Mouse (Mus musculus) heart, embryonic 12.5 days (tissue): ENCODE measurements around the gene Pik3r2. TPM values are rescaled to one million over a fixed set of nuclear protein-coding genes. Genes with fewer than 3 reads are reported as not detected.

Experiments used
- ATAC-seq: fragments of 200-750 bp; cut with Nextera tagmentation; 2 replicates; pipeline ENCODE4 v1.8.0; 2017; ENCODE audit warnings: moderate TSS enrichment, moderate library complexity; ENCODE audit not compliant: insufficient number of reproducible peaks, low FRiP score
- H3K27ac ChIP-seq: fragments of 300-500 bp; sonication (generic); 2 replicates; pipeline ENCODE4 v1.5.1; 2016; ENCODE audit warnings: mild to moderate bottlenecking, moderate library complexity; ENCODE audit not compliant: poor library complexity, severe bottlenecking
- H3K27me3 ChIP-seq: fragments of 300-500 bp; sonication (generic); replicated peaks from 2 replicates; pipeline ENCODE4 v1.6.1; 2016; ENCODE audit warnings: mild to moderate bottlenecking, moderate library complexity
- H3K36me3 ChIP-seq: fragments of 300-500 bp; sonication (generic); 2 replicates; pipeline ENCODE4 v1.6.1; 2016; ENCODE audit warnings: mild to moderate bottlenecking, moderate library complexity
- H3K4me1 ChIP-seq: fragments of 300-500 bp; sonication (generic); replicated peaks from 2 replicates; pipeline ENCODE4 v1.6.1; 2016; ENCODE audit warnings: mild to moderate bottlenecking
- H3K4me2 ChIP-seq: fragments of 300-500 bp; sonication (generic); 2 replicates; pipeline ENCODE4 v1.6.1; 2016; ENCODE audit warnings: mild to moderate bottlenecking, moderate library complexity
- H3K4me3 ChIP-seq: fragments of 300-500 bp; sonication (generic); 2 replicates; pipeline ENCODE4 v1.5.1; 2016; ENCODE audit warnings: mild to moderate bottlenecking
- H3K9ac ChIP-seq: fragments of 300-500 bp; sonication (generic); 2 replicates; pipeline ENCODE4 v1.6.1; 2016; ENCODE audit warnings: mild to moderate bottlenecking, moderate library complexity
- H3K9me3 ChIP-seq: fragments of 300-500 bp; sonication (generic); replicated peaks from 2 replicates; pipeline ENCODE4 v1.6.1; 2016; ENCODE audit warnings: mild to moderate bottlenecking, moderate library complexity
- WGBS: fragments of 180-500 bp; shearing (Covaris S2); methylation state at CpG from one replicate; pipeline ENCODE4 v1.1.7; 2016; 5-methylcytosine and 5-hydroxymethylcytosine counted together
- polyA plus RNA-seq: library from polyadenylated mRNA; unstranded; fragments of >200 nt; fragmentation: Nextera tagmentation; extraction: Ambion mirVana; gene quantifications from 2 replicates; pipeline ENCODE4 v1.2.1, GENCODE M21; 2016

The Pik3r2 gene
- polyA plus RNA-seq, 1 experiment from 2014 or later: 35.2 TPM

DNA sequence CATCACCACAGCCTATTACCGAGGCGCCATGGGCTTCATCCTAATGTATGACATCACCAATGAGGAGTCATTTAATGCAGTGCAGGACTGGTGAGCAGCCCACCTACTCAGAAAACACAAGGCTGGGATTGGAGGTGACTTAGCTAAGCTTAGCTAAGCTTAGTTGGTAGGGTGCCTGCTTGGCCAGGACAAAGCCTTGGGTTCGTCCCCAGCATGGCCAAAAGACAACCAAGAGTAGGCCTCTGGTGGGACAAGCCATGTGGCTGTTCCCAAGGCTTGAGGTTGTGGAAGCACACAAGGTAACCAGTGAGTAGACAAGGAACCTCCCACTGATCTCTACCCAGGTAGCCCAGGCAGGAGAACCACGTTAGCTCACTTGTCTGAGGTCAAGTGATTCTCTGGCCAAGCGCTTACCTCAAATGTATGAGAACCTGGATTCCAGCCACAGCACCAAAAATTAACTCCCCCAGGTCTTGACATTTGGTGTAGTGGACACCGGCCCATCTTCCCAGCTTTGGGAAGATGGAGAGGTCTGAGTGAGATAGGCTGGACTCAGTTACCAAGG lies 20.0 kb downstream of the Pik3r2 start:
- Histone ChIP-seq H3K36me3 (peaks cover 29% of the 10 kb centered on the region), H3K27ac (no peak overlapping the region), H3K27me3 (peaks cover 5% of the 10 kb centered on the region; the same call in 1 of the 2 replicates), H3K9ac (no peak overlapping the region), H3K4me2 (no peak overlapping the region), H3K9me3 (no peaks in the 10 kb centered on the region), H3K4me1 (peaks cover 47% of the 10 kb centered on the region), H3K4me3 (no peak overlapping the region)
- ATAC-seq: no peak
- WGBS: 93% methylated on average over 6 of the region's 6 CpGs

DNA sequence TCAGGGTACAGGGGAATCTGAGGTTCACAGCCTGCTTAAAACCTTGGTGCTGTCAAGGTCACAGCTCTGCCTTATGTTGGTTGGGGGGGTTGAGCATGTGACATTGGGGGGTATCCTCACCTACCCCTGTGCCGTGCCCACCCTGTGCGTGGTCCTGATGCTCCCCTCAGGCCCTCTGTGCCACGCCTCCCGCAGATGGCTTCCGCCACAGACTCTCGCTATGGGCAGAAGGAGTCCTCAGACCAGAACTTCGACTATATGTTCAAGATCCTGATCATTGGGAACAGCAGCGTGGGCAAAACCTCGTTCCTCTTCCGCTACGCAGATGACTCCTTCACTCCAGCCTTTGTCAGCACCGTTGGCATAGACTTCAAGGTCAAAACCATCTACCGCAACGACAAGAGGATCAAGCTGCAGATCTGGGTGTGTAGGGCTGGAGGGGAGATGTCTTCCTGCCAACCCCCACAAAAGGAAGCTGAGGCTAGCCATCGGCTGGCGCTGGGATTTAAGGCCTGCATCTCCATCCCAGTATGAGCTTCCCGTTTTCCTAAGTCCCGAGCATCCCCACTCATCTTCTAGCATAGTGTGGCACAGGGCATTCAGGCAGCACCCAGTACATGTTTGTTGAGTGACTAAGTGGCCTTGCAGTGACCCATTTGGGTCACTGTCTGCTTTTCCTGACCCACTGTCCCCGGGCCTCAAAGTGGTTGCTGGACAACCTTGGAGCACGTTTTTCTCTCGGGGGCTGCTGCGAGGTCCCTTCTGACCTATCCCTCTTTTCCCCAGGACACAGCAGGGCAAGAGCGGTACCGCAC lies 20.6 kb downstream of the Pik3r2 start:
- Histone ChIP-seq H3K4me2 (peak overlapping the region; percentile 99), H3K4me1 (peaks cover 47% of the 10 kb centered on the region), H3K4me3 (peak overlapping the region; percentile 73; the same call in 1 of the 2 replicates), H3K36me3 (peaks cover 29% of the 10 kb centered on the region), H3K27me3 (peaks cover 5% of the 10 kb centered on the region; the same call in 1 of the 2 replicates), H3K9me3 (no peaks in the 10 kb centered on the region), H3K27ac (no peak overlapping the region), H3K9ac (no peak overlapping the region)
- ATAC-seq: no peak
- 83% methylated on average over 24 of the region's 24 CpGs for WGBS

DNA sequence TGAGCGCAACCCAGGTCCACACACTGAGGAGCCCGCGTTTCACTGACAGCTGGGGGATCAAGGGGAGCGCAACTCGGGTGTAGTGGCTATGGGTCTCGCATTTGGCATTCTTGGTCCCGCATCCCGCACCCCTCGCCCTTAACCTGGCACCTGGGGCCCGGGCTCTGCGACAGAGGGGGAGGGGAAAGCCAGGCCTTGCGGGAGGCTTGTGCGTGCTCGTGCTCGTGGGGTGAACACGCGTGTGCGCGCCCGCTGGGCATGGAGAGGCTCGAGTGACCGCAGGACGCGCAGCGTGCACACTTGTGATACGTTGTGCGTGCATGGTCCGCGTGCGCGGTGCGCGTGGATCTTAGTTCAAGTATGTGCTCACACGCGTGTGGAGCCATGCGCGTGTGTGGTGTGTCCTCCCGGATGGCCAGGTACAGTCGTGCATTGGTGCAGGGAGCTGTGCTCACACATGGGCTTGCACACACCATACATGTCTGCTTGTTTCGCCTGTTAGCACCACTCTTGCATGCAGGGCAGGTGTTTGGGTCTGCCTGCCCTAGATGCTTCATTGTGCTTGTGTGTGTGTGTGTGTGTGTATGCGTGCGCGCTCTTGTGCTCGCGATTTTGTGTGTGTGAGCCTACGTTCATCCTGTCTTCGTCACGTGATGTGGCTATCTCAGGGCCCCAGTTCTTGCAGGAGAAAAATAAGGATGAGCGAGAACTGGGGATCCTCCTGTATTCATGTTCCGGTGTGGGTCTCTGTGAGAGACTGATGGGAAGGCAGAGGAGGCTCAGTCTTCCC lies 21.4 kb downstream of the Pik3r2 start:
- Histone ChIP-seq H3K36me3 (peaks cover 29% of the 10 kb centered on the region), H3K9ac (peak overlapping the region; percentile 89), H3K4me1 (peaks cover 43% of the 10 kb centered on the region), H3K9me3 (no peaks in the 10 kb centered on the region), H3K27ac (peak overlapping the region; percentile 55), H3K4me2 (peak overlapping the region; percentile 99), H3K4me3 (peak overlapping the region; percentile 73), H3K27me3 (peaks cover 10% of the 10 kb centered on the region)
- ATAC-seq: peak; percentile 15
- WGBS: 17% methylated on average over 50 of the region's 50 CpGs

DNA sequence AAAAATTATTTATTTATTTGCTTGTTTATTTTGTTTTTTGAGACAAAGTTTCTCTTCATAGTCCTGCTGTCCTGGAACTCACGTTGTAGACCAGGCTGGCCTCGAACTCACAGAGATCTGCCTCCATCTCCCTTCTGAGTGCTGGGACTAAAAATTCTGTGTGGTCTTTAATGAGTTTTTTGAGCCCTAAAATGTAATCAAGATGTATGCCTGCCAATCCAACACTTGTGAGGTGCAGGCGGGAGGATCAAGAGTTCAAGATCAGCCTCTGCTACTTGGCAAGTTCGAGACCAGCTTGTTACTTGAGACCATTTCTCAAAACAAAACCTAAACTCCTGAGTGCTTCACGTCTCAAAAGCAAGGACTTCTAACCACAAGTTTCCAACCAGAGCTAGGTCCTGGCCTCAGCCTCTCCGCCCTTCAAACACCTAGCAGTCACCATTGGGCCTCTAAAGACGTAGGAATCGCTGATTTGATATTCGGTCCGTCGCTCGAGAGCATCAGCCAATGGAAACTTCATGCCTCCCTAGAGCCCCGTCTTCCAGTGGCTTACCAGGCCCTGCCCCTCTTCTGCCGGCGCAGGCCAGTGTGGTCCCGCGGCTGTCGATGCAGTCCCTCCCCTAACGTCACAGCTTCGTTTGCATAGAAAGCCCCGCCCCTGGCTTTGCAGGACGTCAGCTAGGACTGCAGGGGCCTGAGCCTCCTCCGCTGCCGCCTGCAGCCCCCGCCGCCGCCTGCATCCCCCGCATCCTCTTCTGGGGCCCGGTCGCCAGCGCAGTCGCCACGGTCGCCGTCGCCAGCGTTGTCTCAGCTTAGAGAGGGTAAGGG lies 22.3 kb downstream of the Pik3r2 start, which contains the start of gene Rab3a:
Rab3a (plus strand) TSS at position 637 of the 828 bp plus-strand sequence.
- Histone ChIP-seq H3K36me3 (peaks cover 29% of the 10 kb centered on the region), H3K27me3 (peaks cover 18% of the 10 kb centered on the region), H3K9ac (peak within 1 kb of the TSS; percentile 89), H3K4me1 (peaks cover 35% of the 10 kb centered on the region), H3K4me2 (peak within 1 kb of the TSS; percentile 99), H3K9me3 (no peaks in the 10 kb centered on the region), H3K4me3 (peak within 1 kb of the TSS; percentile 73), H3K27ac (peak within 1 kb of the TSS; percentile 75)
- 8% methylated on average over 37 of the region's 37 CpGs for WGBS
- peak; percentile 96 for ATAC-seq

DNA sequence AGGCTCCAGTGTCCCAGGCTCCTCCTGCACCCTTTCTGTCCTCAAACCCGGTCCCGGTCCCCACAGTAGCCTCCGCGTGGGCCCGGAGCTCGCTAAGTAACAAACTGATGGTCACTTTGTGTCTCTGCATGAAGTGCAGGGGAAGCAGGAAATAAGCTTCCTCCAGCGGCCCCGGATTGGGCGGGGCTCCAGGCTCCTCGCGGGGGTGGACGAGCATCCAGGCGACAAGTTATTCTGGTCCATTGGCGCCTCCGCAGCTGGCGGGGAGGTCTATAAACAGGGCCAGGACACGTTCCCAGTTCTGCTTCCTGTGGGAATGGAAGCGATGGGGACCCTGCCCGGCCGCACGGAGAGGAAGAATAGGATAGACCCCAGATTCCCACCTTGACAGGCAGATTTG lies 23.4 kb downstream of the Pik3r2 start:
- WGBS: 14% methylated on average over 21 of the region's 21 CpGs
- Histone ChIP-seq H3K27me3 (peaks cover 29% of the 10 kb centered on the region), H3K9ac (peak overlapping the region; percentile 48), H3K4me2 (peak overlapping the region; percentile 59), H3K9me3 (no peaks in the 10 kb centered on the region), H3K27ac (peak overlapping the region; percentile 75), H3K4me3 (peak overlapping the region; percentile 19), H3K36me3 (peaks cover 24% of the 10 kb centered on the region), H3K4me1 (peaks cover 26% of the 10 kb centered on the region)
- ATAC-seq: no peak

DNA sequence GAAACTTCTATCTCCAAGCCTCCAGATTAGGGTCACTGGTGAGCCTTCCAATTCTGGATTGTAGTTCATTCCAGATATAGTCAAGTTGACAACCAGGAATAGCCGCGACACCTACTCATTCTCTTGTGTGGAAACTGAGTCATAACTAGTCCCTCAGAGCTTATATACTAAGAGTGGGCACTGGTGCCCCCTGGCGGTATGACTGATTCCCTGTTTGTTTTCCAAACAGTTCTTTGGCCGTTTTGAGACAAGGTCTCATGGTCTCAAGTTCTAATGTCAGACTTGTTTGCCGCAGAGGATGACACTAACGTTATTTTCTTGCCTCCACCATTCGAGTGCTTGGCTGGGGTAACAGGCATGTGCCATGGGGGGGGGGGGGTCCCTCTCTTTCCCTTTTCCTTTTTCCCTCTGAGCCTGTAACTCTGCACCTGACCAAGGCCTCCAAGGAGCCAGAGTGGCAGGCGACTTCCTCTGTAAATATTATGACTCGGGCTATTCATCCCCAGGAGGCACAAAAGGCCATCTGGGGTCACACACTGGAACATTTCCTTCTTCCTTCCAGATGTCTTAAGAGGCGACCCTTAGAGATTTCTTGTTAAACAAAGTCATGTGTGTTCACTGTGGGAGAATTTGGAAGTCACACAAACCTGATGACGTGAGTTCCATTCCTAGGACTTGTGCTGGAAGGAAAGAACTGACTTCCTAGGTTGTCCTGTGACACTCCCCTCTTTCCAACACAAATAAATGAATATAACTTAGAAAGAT lies 24.3 kb downstream of the Pik3r2 start:
- no peak for ATAC-seq
- WGBS: 33% methylated on average over 11 of the region's 11 CpGs
- Histone ChIP-seq H3K36me3 (peaks cover 14% of the 10 kb centered on the region), H3K27ac (peak overlapping the region; percentile 75), H3K9ac (no peak overlapping the region), H3K27me3 (peaks cover 39% of the 10 kb centered on the region), H3K4me2 (peak overlapping the region; percentile 59; the same call in 1 of the 2 replicates), H3K9me3 (no peaks in the 10 kb centered on the region), H3K4me1 (peaks cover 26% of the 10 kb centered on the region), H3K4me3 (no peak overlapping the region)

DNA sequence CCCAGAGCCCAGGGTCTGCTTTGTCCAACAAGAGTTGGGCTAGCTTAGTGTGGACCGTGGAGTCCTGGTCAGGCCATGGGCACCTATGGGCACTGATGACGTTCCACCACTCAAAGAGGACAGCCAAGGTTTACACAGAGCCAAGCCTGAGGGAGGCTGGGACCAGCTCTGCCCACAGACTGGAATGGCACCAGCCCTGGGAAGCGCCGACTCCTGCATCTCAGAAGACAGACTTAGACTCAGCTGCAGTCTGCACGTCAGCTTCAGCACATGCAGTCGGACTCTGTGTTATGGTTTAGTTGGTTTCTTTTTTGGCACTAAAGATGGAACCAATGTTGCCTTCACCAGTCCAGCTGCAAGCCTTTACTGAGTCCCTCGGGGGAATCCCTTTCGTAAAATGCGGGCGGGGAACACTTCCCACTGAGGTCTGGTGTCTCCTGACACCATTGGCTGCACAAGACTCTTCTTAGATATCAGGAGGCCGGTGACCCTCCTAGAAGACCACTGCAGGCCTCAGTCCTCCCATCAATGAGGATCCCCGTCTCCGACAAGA lies 26.3 kb downstream of the Pik3r2 start:
- no peak for ATAC-seq
- H3K9ac ChIP-seq: no peak overlapping the region
- H3K4me2 ChIP-seq: no peak overlapping the region
- no peak overlapping the region for H3K4me3 ChIP-seq
- H3K36me3 ChIP-seq: no peaks in the 10 kb centered on the region
- peaks cover 54% of the 10 kb centered on the region for H3K27me3 ChIP-seq
- H3K9me3 ChIP-seq: no peaks in the 10 kb centered on the region
- peaks cover 18% of the 10 kb centered on the region for H3K4me1 ChIP-seq
- no peak overlapping the region for H3K27ac ChIP-seq
- 80% methylated on average over 13 of the region's 13 CpGs for WGBS

DNA sequence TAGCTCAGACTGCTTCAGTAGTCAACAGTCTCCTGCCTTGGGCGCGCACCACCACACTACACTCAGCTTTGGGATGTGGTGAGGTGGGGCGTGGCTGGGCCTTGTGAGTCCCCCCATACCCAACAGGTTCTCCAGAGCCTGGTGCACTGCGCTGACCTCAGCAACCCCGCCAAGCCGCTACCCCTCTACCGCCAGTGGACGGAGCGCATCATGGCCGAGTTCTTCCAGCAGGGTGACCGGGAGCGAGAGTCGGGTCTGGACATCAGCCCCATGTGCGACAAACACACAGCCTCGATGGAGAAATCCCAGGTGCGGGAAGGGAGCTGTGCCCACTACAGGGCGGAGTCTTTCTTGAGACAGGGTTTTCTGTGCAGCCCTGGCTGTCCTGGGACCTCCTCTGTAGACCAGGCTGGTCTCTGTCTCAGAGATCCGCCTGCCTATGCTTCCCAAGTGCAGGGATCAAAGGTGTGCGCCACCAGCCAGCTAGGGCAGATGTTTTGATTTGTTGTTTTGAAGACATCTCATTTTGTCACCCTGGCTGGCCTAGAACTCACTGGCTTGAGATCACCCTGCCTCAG lies 27.3 kb downstream of the Pik3r2 start:
- WGBS: 73% methylated on average over 19 of the region's 19 CpGs
- Histone ChIP-seq H3K36me3 (no peaks in the 10 kb centered on the region), H3K27ac (no peak overlapping the region), H3K4me1 (peaks cover 15% of the 10 kb centered on the region), H3K27me3 (peaks cover 64% of the 10 kb centered on the region), H3K4me3 (no peak overlapping the region), H3K9ac (no peak overlapping the region), H3K9me3 (no peaks in the 10 kb centered on the region), H3K4me2 (no peak overlapping the region)
- ATAC-seq: no peak

DNA sequence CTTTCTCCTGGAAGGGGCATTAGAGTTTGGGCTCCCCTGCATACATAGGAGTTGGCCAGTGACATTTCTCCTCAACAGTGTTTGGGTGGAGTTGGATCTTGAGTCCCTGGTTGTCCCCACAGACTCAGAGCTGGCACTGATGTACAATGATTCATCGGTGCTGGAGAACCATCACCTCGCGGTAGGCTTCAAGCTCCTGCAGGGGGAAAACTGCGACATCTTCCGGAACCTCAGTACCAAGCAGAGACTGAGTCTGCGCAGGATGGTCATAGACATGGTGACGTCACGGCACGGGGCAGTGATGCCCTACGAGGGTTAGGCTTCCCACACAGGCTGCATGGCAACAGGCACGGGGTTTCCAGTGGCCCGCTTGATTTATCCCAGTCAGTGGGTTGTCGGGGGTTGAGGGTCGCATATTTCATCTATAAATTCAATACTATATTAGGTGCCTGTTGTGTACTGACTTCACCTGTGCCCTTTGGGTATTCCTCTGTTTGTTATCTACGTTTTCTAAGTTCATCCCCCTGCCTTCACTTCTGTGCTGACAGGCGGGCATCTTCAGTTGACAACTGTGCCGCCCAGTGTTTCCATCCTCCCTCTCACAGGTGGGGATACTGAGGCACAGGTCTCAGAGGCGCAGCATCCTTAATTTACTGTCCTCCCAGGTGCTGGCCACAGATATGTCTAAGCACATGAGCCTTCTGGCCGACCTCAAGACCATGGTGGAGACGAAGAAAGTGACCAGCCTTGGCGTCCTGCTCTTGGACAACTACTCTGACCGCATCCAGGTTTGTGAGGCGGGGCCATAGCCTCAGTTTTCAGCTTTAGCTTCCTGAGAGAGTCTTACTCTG lies 28.0 kb downstream of the Pik3r2 start:
- Histone ChIP-seq H3K4me3 (no peak overlapping the region), H3K27me3 (peaks cover 72% of the 10 kb centered on the region)

More for the DNA sequence above, 28.0 kb downstream of the Pik3r2 start:
- H3K9ac ChIP-seq: no peak overlapping the region
- no peak overlapping the region for H3K27ac ChIP-seq
- WGBS: 76% methylated on average over 23 of the region's 23 CpGs
- H3K36me3 ChIP-seq: no peaks in the 10 kb centered on the region
- H3K4me2 ChIP-seq: no peak overlapping the region
- peaks cover 14% of the 10 kb centered on the region for H3K4me1 ChIP-seq
- no peak for ATAC-seq
- H3K9me3 ChIP-seq: no peaks in the 10 kb centered on the region
